Mouse (Mus musculus): ENCODE results near the gene Me3. TPM values are rescaled to one million over a fixed set of nuclear protein-coding genes. Genes with fewer than 3 reads are reported as not detected.
A peak's percentile ranks its signal among the peaks of the same experiment; 100 is the strongest.

The Me3 gene
- polyA plus RNA-seq, 1 experiment from 2014 or later, result 39.5 TPM

DNA sequence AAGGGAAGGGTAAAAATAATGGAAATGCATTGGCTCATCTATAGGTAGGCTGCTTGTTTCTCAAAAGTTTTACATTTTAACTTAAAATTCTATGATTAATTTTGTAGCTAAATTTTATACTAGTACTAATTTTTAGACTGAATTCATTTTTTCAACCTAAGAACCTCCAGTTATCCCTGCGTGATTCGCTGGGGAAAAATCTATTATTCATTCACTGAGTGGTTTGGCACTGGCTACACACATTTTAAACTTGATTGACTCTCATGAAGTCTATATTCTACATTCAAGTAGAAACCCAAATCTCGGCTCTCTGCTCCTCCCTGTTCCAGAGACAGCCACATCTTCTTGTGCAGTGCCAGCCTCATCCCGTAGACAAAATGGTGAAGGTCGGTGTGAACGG lies 24.9 kb upstream of the Me3 start:
- H3K27me3 ChIP-seq (ENCODE audit: insufficient read depth, low read length), result no peaks in the 10 kb centered on the region
- H3K4me3 ChIP-seq (replicated peaks; ENCODE audit: low read depth, low read length), result no peak overlapping the region
- no peak for DNase-seq (ENCODE audit: low spot score)
- no peak overlapping the region for H3K4me2 ChIP-seq (ENCODE audit: low read length)
- no peaks in the 10 kb centered on the region for H3K4me1 ChIP-seq (replicated peaks; ENCODE audit: insufficient read depth, low read length)
- H3K9me3 ChIP-seq (replicated peaks; ENCODE audit: low read length), result no peaks in the 10 kb centered on the region
- no peak overlapping the region for H3K9ac ChIP-seq (ENCODE audit: low read depth, low read length)
- H3K27ac ChIP-seq, result no peak overlapping the region
- TF ChIP-seq CTCF (IDR thresholded peaks at IDR 0.05; ENCODE audit: low read depth), result no peak
- no peaks in the 10 kb centered on the region for H3K36me3 ChIP-seq (ENCODE audit: insufficient read depth, low read length)
- no peak for ATAC-seq (replicated peaks; ENCODE audit: low FRiP score, low read depth)
- WGBS, result 89% methylated on average over 5 of the region's 6 CpGs

GRCm38 (mm10) chr7:89611236-89611635 lies 21.0 kb upstream of the Me3 start:
- H3K27me3 ChIP-seq (ENCODE audit: insufficient read depth, low read length), result no peaks in the 10 kb centered on the region
- H3K36me3 ChIP-seq (ENCODE audit: insufficient read depth, low read length), result no peaks in the 10 kb centered on the region
- WGBS, result 84% methylated on average over 7 of the region's 7 CpGs
- H3K4me1 ChIP-seq (replicated peaks; ENCODE audit: insufficient read depth, low read length), result no peaks in the 10 kb centered on the region
- TF ChIP-seq CTCF (IDR thresholded peaks at IDR 0.05; ENCODE audit: low read depth), result no peak
- no peaks in the 10 kb centered on the region for H3K9me3 ChIP-seq (replicated peaks; ENCODE audit: low read length)
- H3K4me3 ChIP-seq (replicated peaks; ENCODE audit: low read depth, low read length), result no peak overlapping the region
- no peak overlapping the region for H3K4me2 ChIP-seq (ENCODE audit: low read length)
- no peak for ATAC-seq (replicated peaks; ENCODE audit: low FRiP score, low read depth)
- no peak overlapping the region for H3K27ac ChIP-seq
- DNase-seq (ENCODE audit: low spot score), result no peak
- H3K9ac ChIP-seq (ENCODE audit: low read depth, low read length), result no peak overlapping the region

GRCm38 (mm10) chr7:89616235-89616634 lies 16.0 kb upstream of the Me3 start:
- Histone ChIP-seq H3K9me3 (replicated peaks; ENCODE audit: low read length) (peaks cover 4% of the 10 kb centered on the region; the same call in 1 of the 2 replicates), H3K27me3 (ENCODE audit: insufficient read depth, low read length) (no peaks in the 10 kb centered on the region), H3K36me3 (ENCODE audit: insufficient read depth, low read length) (no peaks in the 10 kb centered on the region), H3K4me1 (replicated peaks; ENCODE audit: insufficient read depth, low read length) (no peaks in the 10 kb centered on the region), H3K9ac (ENCODE audit: low read depth, low read length) (no peak overlapping the region), H3K4me2 (ENCODE audit: low read length) (no peak overlapping the region), H3K4me3 (replicated peaks; ENCODE audit: low read depth, low read length) (no peak overlapping the region), H3K27ac (no peak overlapping the region)
- ATAC-seq (replicated peaks; ENCODE audit: low FRiP score, low read depth) (no peak), DNase-seq (ENCODE audit: low spot score) (no peak)
- WGBS, result 76% methylated on average over 6 of the region's 6 CpGs
- no peak for TF ChIP-seq CTCF (IDR thresholded peaks at IDR 0.05; ENCODE audit: low read depth)

GRCm38 (mm10) chr7:89623331-89623730 lies 8.9 kb upstream of the Me3 start:
- H3K27ac ChIP-seq, result peak overlapping the region; percentile 27; the same call in 1 of the 2 replicates
- H3K9ac ChIP-seq (ENCODE audit: low read depth, low read length), result no peak overlapping the region
- no peaks in the 10 kb centered on the region for H3K36me3 ChIP-seq (ENCODE audit: insufficient read depth, low read length)
- H3K9me3 ChIP-seq (replicated peaks; ENCODE audit: low read length), result no peaks in the 10 kb centered on the region
- H3K27me3 ChIP-seq (ENCODE audit: insufficient read depth, low read length), result no peaks in the 10 kb centered on the region
- ATAC-seq (replicated peaks; ENCODE audit: low FRiP score, low read depth) (no peak), DNase-seq (ENCODE audit: low spot score) (no peak)
- H3K4me1 ChIP-seq (replicated peaks; ENCODE audit: insufficient read depth, low read length), result no peaks in the 10 kb centered on the region
- no peak overlapping the region for H3K4me3 ChIP-seq (replicated peaks; ENCODE audit: low read depth, low read length)
- 47% methylated on average over 4 of the region's 4 CpGs for WGBS
- no peak overlapping the region for H3K4me2 ChIP-seq (ENCODE audit: low read length)
- no peak for TF ChIP-seq CTCF (IDR thresholded peaks at IDR 0.05; ENCODE audit: low read depth)

DNA sequence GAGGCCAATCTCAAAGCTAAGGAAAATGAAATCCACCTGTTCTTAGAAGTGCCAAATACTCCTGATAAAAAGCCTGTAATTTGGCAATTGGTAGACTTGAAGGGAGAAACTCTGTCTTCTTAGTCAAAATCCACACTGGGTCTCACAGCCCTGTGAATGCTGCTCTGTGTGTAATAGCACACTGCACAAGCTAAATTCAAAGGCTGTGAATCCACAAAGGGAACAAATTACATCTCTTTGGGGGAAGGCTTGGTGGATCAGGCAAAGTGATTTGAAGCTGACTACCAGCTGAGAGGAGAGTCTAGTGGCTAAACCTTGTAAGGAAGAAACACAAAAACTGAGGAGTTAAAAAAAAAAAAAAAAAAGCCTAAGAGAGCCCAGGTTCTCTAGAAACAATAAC lies 4.8 kb upstream of the Me3 start:
- Histone ChIP-seq H3K9me3 (replicated peaks; ENCODE audit: low read length) (no peaks in the 10 kb centered on the region), H3K9ac (ENCODE audit: low read depth, low read length) (no peak overlapping the region), H3K4me2 (ENCODE audit: low read length) (no peak overlapping the region), H3K4me3 (replicated peaks; ENCODE audit: low read depth, low read length) (no peak overlapping the region), H3K27ac (no peak overlapping the region), H3K36me3 (ENCODE audit: insufficient read depth, low read length) (no peaks in the 10 kb centered on the region), H3K27me3 (ENCODE audit: insufficient read depth, low read length) (no peaks in the 10 kb centered on the region), H3K4me1 (replicated peaks; ENCODE audit: insufficient read depth, low read length) (no peaks in the 10 kb centered on the region)
- ATAC-seq (replicated peaks; ENCODE audit: low FRiP score, low read depth) (no peak), DNase-seq (ENCODE audit: low spot score) (no peak)
- no peak for TF ChIP-seq CTCF (IDR thresholded peaks at IDR 0.05; ENCODE audit: low read depth)

- ATAC-seq (replicated peaks; ENCODE audit: low FRiP score, low read depth), result no peak
- no peak for DNase-seq (ENCODE audit: low spot score)
- no peaks in the 10 kb centered on the region for H3K9me3 ChIP-seq (replicated peaks; ENCODE audit: low read length)
- H3K27ac ChIP-seq, result no peak overlapping the region
- no peaks in the 10 kb centered on the region for H3K36me3 ChIP-seq (ENCODE audit: insufficient read depth, low read length)
- H3K4me1 ChIP-seq (replicated peaks; ENCODE audit: insufficient read depth, low read length), result no peaks in the 10 kb centered on the region
- no peak overlapping the region for H3K9ac ChIP-seq (ENCODE audit: low read depth, low read length)
- H3K4me2 ChIP-seq (ENCODE audit: low read length), result no peak overlapping the region
- no peak overlapping the region for H3K4me3 ChIP-seq (replicated peaks; ENCODE audit: low read depth, low read length)
- no peak for TF ChIP-seq CTCF (IDR thresholded peaks at IDR 0.05; ENCODE audit: low read depth)
- no peaks in the 10 kb centered on the region for H3K27me3 ChIP-seq (ENCODE audit: insufficient read depth, low read length)
- WGBS, result 29% methylated on average over 2 of the region's 2 CpGs
Measured at GRCm38 (mm10) chr7:89628006-89628405, 4.2 kb upstream of the Me3 start.

GRCm38 (mm10) chr7:89629006-89629405 lies 3.2 kb upstream of the Me3 start:
- Histone ChIP-seq H3K4me3 (replicated peaks; ENCODE audit: low read depth, low read length) (no peak overlapping the region), H3K27me3 (ENCODE audit: insufficient read depth, low read length) (no peaks in the 10 kb centered on the region), H3K4me2 (ENCODE audit: low read length) (no peak overlapping the region), H3K27ac (no peak overlapping the region), H3K36me3 (ENCODE audit: insufficient read depth, low read length) (no peaks in the 10 kb centered on the region), H3K9ac (ENCODE audit: low read depth, low read length) (no peak overlapping the region), H3K4me1 (replicated peaks; ENCODE audit: insufficient read depth, low read length) (no peaks in the 10 kb centered on the region), H3K9me3 (replicated peaks; ENCODE audit: low read length) (no peaks in the 10 kb centered on the region)
- 69% methylated on average over 4 of the region's 4 CpGs for WGBS
- no peak for ATAC-seq (replicated peaks; ENCODE audit: low FRiP score, low read depth)
- no peak for TF ChIP-seq CTCF (IDR thresholded peaks at IDR 0.05; ENCODE audit: low read depth)
- DNase-seq (ENCODE audit: low spot score), result no peak

Data from kidney, postnatal 0 days (tissue).